7 mouse cellular contexts compared by ENCODE assay signal in genomic region chr11:114066951-114067762, GRCm38 (mm10). TPM values are rescaled to one million over a fixed set of nuclear protein-coding genes. Genes with fewer than 3 reads are reported as not detected.
A peak's percentile ranks its signal among the peaks of the same experiment; 100 is the strongest.
DNase-seq lines count a peak whose midpoint lies in the region; ATAC-seq and TF ChIP-seq lines count a peak whose summit lies in the region.

TSS of gene Sdk2 (minus strand) at chr11:114067046.

- 5% methylated on average over 48 of the region's 52 CpGs for WGBS in intestine, postnatal 0 days
- 2% methylated on average over 51 of the region's 52 CpGs for WGBS in limb, embryonic 15.5 days
- WGBS in neural tube, embryonic 14.5 days = 2% methylated on average over 44 of the region's 52 CpGs

- no peaks in the 10 kb centered on the region for H3K36me3 ChIP-seq in intestine, postnatal 0 days (ENCODE audit: control insufficient read depth, insufficient read depth)
- no peaks in the 10 kb centered on the region for H3K36me3 ChIP-seq in limb, embryonic 15.5 days
- H3K36me3 ChIP-seq in neural tube, embryonic 14.5 days (ENCODE audit: control insufficient read depth, insufficient read depth, low read length) = no peaks in the 10 kb centered on the region

- peak within 1 kb of the TSS; percentile 48; the same call in 1 of the 2 replicates for H3K9ac ChIP-seq in intestine, postnatal 0 days (ENCODE audit: low read depth, low read length)
- H3K9ac ChIP-seq in limb, embryonic 15.5 days = peak within 1 kb of the TSS; percentile 76
- peak within 1 kb of the TSS; percentile 80 for H3K9ac ChIP-seq in neural tube, embryonic 14.5 days (replicated peaks; ENCODE audit: low read depth, low read length)

- H3K27ac ChIP-seq in cortical plate, adult 2 months (ENCODE audit: insufficient read depth, low read length) = peak within 1 kb of the TSS; percentile 51; the same call in 1 of the 2 replicates
- no peak within 1 kb of the TSS for H3K27ac ChIP-seq in intestine, postnatal 0 days (ENCODE audit: low read depth, low read length)
- peak within 1 kb of the TSS; percentile 93 for H3K27ac ChIP-seq in limb, embryonic 15.5 days
- peak within 1 kb of the TSS; percentile 80 for H3K27ac ChIP-seq in neural tube, embryonic 14.5 days (ENCODE audit: low read depth, low read length)

- H3K4me2 ChIP-seq in intestine, postnatal 0 days (replicated peaks; ENCODE audit: low read depth) = peak within 1 kb of the TSS; percentile 71
- peak within 1 kb of the TSS; percentile 95 for H3K4me2 ChIP-seq in limb, embryonic 15.5 days
- H3K4me2 ChIP-seq in neural tube, embryonic 14.5 days (ENCODE audit: low read depth, low read length) = peak within 1 kb of the TSS; percentile 88

- H3K27me3 ChIP-seq in intestine, postnatal 0 days (replicated peaks; ENCODE audit: control insufficient read depth, insufficient read depth, low read length) = peaks cover 55% of the 10 kb centered on the region
- H3K27me3 ChIP-seq in limb, embryonic 15.5 days = peaks cover 31% of the 10 kb centered on the region
- no peaks in the 10 kb centered on the region for H3K27me3 ChIP-seq in neural tube, embryonic 14.5 days (ENCODE audit: control insufficient read depth, insufficient read depth, low read length)

- DNase-seq in adrenal gland, postnatal 25 days = peak; percentile 67
- peak; percentile 53 to 79 for DNase-seq in gastrocnemius, postnatal 4 days (ENCODE audit: low spot score in 2 of 2)
- DNase-seq in urinary bladder, postnatal 25 days (ENCODE audit: low spot score) = peak; percentile 44

- H3K9me3 ChIP-seq in intestine, postnatal 0 days (ENCODE audit: control insufficient read depth) = no peaks in the 10 kb centered on the region
- H3K9me3 ChIP-seq in limb, embryonic 15.5 days = no peaks in the 10 kb centered on the region
- H3K9me3 ChIP-seq in neural tube, embryonic 14.5 days (ENCODE audit: control insufficient read depth, low read length) = no peaks in the 10 kb centered on the region

- H3K4me1 ChIP-seq in cortical plate, adult 2 months (ENCODE audit: control insufficient read depth, insufficient read depth, low read length) = no peaks in the 10 kb centered on the region
- no peaks in the 10 kb centered on the region for H3K4me1 ChIP-seq in intestine, postnatal 0 days (replicated peaks; ENCODE audit: control insufficient read depth, insufficient read depth, low read length)
- H3K4me1 ChIP-seq in limb, embryonic 15.5 days = peaks cover 55% of the 10 kb centered on the region
- peaks cover 6% of the 10 kb centered on the region; the same call in 1 of the 2 replicates for H3K4me1 ChIP-seq in neural tube, embryonic 14.5 days (ENCODE audit: control insufficient read depth, insufficient read depth, low read length)

- peak within 1 kb of the TSS; percentile 76 for H3K4me3 ChIP-seq in cortical plate, adult 2 months (ENCODE audit: insufficient read depth, low read length)
- H3K4me3 ChIP-seq in intestine, postnatal 0 days (ENCODE audit: low read depth, low read length) = peak within 1 kb of the TSS; percentile 49
- H3K4me3 ChIP-seq in limb, embryonic 15.5 days = peak within 1 kb of the TSS; percentile 69
- H3K4me3 ChIP-seq in neural tube, embryonic 14.5 days (ENCODE audit: low read depth, low read length) = peak within 1 kb of the TSS; percentile 60

- TF ChIP-seq POLR2A in cortical plate, adult 2 months (IDR thresholded peaks at IDR 0.05; ENCODE audit: extremely low read depth, insufficient read depth, low read length) = no peak

- no peak for ATAC-seq in intestine, postnatal 0 days
- peak; percentile 74 for ATAC-seq in limb, embryonic 15.5 days (ENCODE audit: insufficient number of reproducible peaks, low FRiP score, low TSS enrichment, low read depth)
- peak; percentile 82 for ATAC-seq in neural tube, embryonic 14.5 days (ENCODE audit: low read depth)

- no peak for TF ChIP-seq CTCF in cortical plate, adult 2 months (IDR thresholded peaks at IDR 0.05; ENCODE audit: extremely low read depth, insufficient read depth, low read length)
- peak; percentile 27 for TF ChIP-seq CTCF in intestine, postnatal 0 days (IDR thresholded peaks at IDR 0.05; ENCODE audit: low read depth)

RNA-seq across cellular contexts. Expression of gene Sdk2, which starts in this region (rescaled TPM):
- total RNA-seq in adrenal gland, postnatal 25 days (2021) = 1.5 and 4.0 TPM in 2 replicates
- polyA plus RNA-seq in cortical plate, adult 2 months (2012; rRNA removed) = 6.5 and 7.4 TPM in 2 replicates
- total RNA-seq in gastrocnemius, postnatal 4 days (2021) = 10 to 100 TPM; 16.3 to 19.2 TPM
- polyA plus RNA-seq in intestine, postnatal 0 days (2015; fragmentation: Nextera tagmentation; extraction: Ambion mirVana) = 0.61 and 0.66 TPM in 2 replicates
- 5.7 and 6.5 TPM in 2 replicates for polyA plus RNA-seq in limb, embryonic 15.5 days (2015; fragmentation: Nextera tagmentation; extraction: Ambion mirVana)
- 4.2 and 5.0 TPM in 2 replicates for polyA plus RNA-seq in neural tube, embryonic 14.5 days (2014; fragmentation: Nextera tagmentation; extraction: Ambion mirVana)
